Mouse (Mus musculus): ENCODE data around the gene Kctd11.
A peak's percentile ranks its signal among the peaks of the same experiment; 100 is the strongest.
"Not testable (repeated sequence)": the region's sequence is repeated elsewhere in the genome, so short reads cannot be mapped to it uniquely, and the experiment has no call there.

The Kctd11 gene

GRCm38 (mm10) chr11:69881787-69882670 lies 823 bp upstream of the Kctd11 start:
- DNase-seq (ENCODE audit: low spot score) = no peak

GRCm38 (mm10) chr11:69880506-69880852 lies 727 bp downstream of the Kctd11 start:
- DNase-seq (ENCODE audit: low spot score) = peak; percentile 69

GRCm38 (mm10) chr11:69879711-69880110 lies 1.5 kb downstream of the Kctd11 start:
- DNase-seq (ENCODE audit: low spot score) = no peak

- no peak for DNase-seq (ENCODE audit: low spot score)
Measured at GRCm38 (mm10) chr11:69878952-69879351, 2.3 kb downstream of the Kctd11 start.

DNA sequence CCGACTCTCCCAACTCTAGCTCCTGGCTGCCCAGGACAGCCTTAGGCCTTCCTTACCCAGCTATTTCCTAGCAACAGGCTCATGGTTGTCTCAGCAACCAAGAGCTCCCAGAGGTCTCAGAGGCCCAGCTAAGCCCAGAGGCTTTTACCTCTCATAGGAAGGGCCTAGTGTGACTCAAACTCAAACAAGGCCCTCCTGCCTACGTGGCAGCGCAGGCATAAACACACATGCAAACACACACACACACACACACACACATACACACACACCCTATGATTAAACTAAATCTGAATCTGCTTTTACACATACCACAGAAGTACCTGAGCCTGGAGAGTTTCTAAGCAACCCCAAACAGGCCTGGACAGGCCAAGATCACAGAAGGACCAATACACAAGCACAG lies 2.8 kb downstream of the Kctd11 start:
- no peak for DNase-seq (ENCODE audit: low spot score)

DNA sequence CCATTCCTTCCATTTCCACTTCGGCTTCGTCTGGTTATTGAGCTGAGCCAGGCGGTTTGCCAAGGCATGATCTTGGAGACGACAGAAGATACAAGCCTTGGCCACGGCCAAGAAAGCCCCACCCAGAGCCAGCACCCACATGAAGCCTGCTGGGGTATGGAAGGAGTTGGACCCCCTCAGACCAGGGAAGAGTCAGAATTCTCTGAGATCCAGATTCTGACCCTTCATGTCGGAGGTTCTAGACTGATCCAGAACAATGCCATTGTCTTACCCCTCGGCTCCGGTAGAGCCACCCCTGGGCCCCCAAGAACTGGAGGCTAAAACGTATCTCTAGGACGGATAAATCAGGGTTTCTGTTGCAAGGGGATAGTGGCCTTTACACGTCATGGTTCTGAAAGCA lies 3.3 kb downstream of the Kctd11 start, which contains the start of gene Tmem95:
Tmem95 (minus strand) TSS at position 141 of the 400 bp plus-strand sequence.
- no peak for DNase-seq (ENCODE audit: low spot score)

- DNase-seq (ENCODE audit: low spot score) = peak; percentile 78
Measured at GRCm38 (mm10) chr11:69876867-69877266, 4.3 kb downstream of the Kctd11 start.

DNA sequence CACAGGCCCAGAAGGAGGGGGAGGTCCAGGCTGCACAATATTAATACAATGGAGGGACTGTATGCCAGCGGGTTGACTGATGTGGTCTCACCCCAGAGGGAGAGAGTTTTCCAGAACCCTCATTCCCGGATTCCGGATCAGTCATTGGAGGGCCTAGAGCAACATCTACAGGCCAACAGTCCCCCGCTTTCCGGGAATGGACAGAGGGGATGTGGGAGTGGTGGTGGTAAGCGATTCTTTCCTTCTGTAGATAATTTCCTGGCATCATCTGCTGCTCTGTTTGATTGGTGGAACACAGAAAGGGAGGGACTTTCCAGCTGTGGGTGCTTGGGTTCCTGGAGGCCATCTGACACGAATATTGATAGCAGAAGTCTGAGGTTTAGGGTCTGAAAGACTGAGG lies 5.0 kb downstream of the Kctd11 start:
- no peak for DNase-seq (ENCODE audit: low spot score)

- DNase-seq (ENCODE audit: low spot score) = no peak
Measured at GRCm38 (mm10) chr11:69872451-69872850, 8.8 kb downstream of the Kctd11 start.

DNA sequence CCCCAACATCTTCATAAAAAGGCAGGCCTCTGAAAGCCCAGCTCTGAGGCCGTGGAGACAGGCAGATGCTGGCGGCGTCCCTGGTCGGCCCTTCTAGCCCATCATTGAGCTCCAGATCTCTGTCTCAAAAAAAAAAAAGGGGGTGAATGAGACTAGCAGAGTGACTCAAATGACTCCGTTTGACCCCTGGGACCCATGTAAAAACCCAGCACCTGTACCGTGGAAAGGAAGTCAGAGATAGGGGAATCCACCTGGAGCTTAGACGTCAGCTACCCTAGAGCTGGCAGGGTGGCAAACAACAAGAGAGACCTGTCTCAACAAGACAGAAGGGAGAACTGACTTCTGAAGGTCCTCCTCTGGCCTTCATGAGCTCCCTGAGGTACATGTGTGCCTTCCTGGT lies 9.4 kb downstream of the Kctd11 start:
- no peak for DNase-seq (ENCODE audit: low spot score)

GRCm38 (mm10) chr11:69870289-69871069 lies 10.7 kb downstream of the Kctd11 start:
- no peak for DNase-seq (ENCODE audit: low spot score)

- no peak for DNase-seq (ENCODE audit: low spot score)
Measured at GRCm38 (mm10) chr11:69867335-69867734, 13.9 kb downstream of the Kctd11 start.

DNA sequence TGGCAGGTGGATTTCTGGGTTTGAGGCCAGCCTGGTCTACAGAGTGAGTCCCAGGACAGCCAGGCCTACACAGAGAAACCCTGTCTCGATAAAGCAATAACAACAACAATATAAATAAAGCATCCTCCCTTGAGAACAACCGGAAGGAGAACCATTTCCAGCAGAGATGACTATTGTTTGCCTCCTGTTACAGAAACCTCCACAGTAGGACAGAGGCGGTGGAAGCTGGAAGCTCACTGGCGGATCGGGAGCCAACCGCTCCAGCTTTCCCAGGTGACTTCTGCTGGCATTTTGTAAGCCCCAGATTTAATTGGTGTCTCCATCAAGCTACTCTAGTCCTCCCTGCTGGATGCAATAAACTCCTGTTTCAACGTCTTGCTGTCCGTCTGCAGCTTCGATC lies 15.6 kb downstream of the Kctd11 start:
- DNase-seq (ENCODE audit: low spot score) = no peak

GRCm38 (mm10) chr11:69864138-69864860 lies 16.9 kb downstream of the Kctd11 start:
- DNase-seq (ENCODE audit: low spot score) = no peak

DNA sequence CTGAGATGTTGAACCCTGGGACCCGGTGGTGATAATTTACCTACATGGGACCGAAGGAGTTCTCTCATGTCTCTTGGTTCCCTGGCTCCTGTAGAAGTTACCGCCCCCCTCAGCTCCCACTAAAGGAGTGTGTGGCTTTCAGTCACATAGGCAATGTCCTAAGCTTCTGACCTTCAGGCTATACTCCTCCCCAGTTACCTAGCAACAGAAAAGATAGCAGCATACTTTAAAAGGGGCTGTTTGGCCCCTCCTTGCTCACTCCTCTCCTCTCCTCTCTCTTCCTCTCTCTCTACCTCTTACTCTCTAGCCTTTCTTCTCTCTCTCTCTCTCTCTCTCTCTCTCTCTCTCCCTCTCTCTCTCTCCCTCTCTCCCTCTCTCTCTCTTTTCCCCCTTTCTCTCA lies 17.5 kb downstream of the Kctd11 start:
- DNase-seq (ENCODE audit: low spot score) = not testable (repeated sequence)

- DNase-seq (ENCODE audit: low spot score) = peak; percentile 1
Measured at GRCm38 (mm10) chr11:69858113-69858998, 22.9 kb downstream of the Kctd11 start, which contains the start of gene Tnk1. Gene Tnk1, minus strand, starts transcription at chr11:69858730.

GRCm38 (mm10) chr11:69855347-69855746 lies 25.9 kb downstream of the Kctd11 start:
- DNase-seq (ENCODE audit: low spot score) = no peak

GRCm38 (mm10) chr11:69854680-69855079 lies 26.5 kb downstream of the Kctd11 start:
- DNase-seq (ENCODE audit: low spot score) = no peak

DNA sequence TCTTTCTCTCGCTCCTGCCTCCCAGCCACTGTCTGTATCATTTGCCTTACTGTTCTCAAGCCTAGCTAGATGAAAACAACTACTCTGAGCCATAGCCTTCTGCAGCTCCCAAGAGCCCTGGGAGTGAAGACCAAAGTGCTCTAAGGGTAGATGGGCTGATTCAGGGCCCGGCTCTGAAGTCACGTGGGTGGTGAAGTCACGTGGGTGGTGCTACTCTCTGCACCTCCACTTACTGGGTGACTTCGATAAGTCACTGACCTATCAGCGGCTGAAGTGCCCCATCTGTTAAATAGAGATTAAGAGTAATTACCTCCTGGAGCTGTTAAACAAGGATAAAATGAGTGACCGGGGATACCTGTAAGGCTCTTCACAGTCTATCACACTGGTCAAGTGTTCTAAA lies 27.2 kb downstream of the Kctd11 start:
- DNase-seq (ENCODE audit: low spot score) = peak; percentile 81

DNA sequence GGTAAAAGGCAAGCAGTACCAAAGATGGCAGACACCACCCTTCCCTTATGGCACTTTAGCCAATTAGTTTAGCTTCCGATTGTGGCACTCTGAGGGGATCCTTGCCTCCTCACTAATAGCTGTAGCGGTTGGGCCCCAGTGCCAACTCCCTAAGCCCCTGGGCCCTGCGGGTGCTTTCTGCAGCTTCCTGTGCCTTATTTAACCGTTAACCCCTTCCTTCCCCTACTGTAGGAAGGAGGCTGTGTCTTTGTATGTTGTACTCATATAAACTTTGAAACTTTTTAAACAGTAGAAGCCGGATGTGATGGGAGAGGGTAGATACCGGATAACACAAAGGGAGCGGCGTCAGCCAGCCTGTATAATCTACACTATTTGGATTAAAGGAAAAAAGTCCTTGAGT lies 30.5 kb downstream of the Kctd11 start:
- no peak for DNase-seq (ENCODE audit: low spot score)

DNA sequence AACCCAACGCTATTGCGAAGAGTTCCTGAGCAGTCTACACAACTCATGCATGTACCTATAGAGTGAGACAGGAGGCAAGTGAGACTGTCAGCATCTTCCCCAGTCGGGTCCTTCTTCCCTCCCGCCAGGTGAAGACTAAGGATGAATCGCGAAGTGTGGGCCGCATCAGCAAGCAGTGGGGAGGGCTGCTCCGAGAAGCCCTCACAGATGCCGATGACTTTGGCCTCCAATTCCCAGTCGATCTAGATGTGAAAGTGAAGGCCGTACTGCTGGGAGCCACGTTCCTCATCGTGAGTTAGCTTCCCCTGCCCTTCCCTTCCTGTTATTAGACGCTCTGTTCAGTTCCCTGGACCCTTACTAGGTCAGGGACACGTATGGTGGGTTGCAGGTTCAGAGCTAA lies 31.3 kb downstream of the Kctd11 start:
- DNase-seq (ENCODE audit: low spot score) = no peak

Data from spleen, adult 12 weeks (tissue).